ENCODE assay signal across 21 mouse cellular contexts in genomic region chr12:88644281-88644680, GRCm38 (mm10).
DNase-seq lines count a peak whose midpoint lies in the region; ATAC-seq lines count a peak whose summit lies in the region.
"Had no signal": no experiment of that assay in that cellular context is flagged by ENCODE, and none has a peak within 500 bp of the region (broad histone marks: within the 10 kb centered on the region; RNA-seq: fewer than 3 reads in every experiment).

No protein-coding gene starts in this region.

- H3K27me3 ChIP-seq in embryonic facial prominence, embryonic 12.5 days: no peaks in the 10 kb centered on the region
- H3K27me3 ChIP-seq in embryonic facial prominence, embryonic 10.5 days (replicated peaks; ENCODE audit: low read depth, poor library complexity, severe bottlenecking): no peaks in the 10 kb centered on the region
- H3K27me3 ChIP-seq: embryonic facial prominence, embryonic 13.5 days; embryonic facial prominence, embryonic 15.5 days; forebrain, embryonic 12.5 days had no signal

- no peak overlapping the region for H3K4me3 ChIP-seq in embryonic facial prominence, embryonic 12.5 days
- no peak overlapping the region for H3K4me3 ChIP-seq in embryonic facial prominence, embryonic 10.5 days
- H3K4me3 ChIP-seq: embryonic facial prominence, embryonic 13.5 days; embryonic facial prominence, embryonic 15.5 days; erythroblast, embryonic 14.5 days; forebrain, embryonic 10.5 days; forebrain, embryonic 12.5 days had no signal

- DNase-seq in cerebellum, postnatal 10 days: peak; percentile 13 to 15
- DNase-seq in cerebellum, adult 9-10 months: no peak
- no peak for DNase-seq in embryonic facial prominence, embryonic 10.5 days (ENCODE audit: low spot score)
- DNase-seq in retina, adult 2 months (ENCODE audit: low read depth, low spot score): peak; percentile 16
- DNase-seq in retina, embryonic 14.5 days (ENCODE audit: low spot score): peak; percentile 84
- no peak for DNase-seq in left cerebral cortex, adult 9 months (ENCODE audit: low spot score in 2 of 2)
- no peak for DNase-seq in urinary bladder, postnatal 4 days (ENCODE audit: low spot score in 2 of 2)
- DNase-seq: adrenal gland, adult 2 months; adrenal gland, postnatal 10 days; adrenal gland, postnatal 25 days; cerebellum, adult 11 months; cerebellum, postnatal 36 days; embryo, embryonic 11 days had no signal

- no peak overlapping the region for H3K9ac ChIP-seq in embryonic facial prominence, embryonic 12.5 days
- H3K9ac ChIP-seq: embryonic facial prominence, embryonic 13.5 days; embryonic facial prominence, embryonic 15.5 days; forebrain, embryonic 12.5 days had no signal

- 0 out of 2 replicates have a peak, but pooled peaks have one; percentile 41 for ATAC-seq in embryonic facial prominence, embryonic 12.5 days (ENCODE audit: insufficient number of reproducible peaks, insufficient read depth, low FRiP score, low TSS enrichment)
- ATAC-seq: forebrain, embryonic 14.5 days; forebrain, embryonic 16.5 days had no signal

- H3K4me2 ChIP-seq in embryonic facial prominence, embryonic 12.5 days (replicated peaks): no peak overlapping the region
- H3K4me2 ChIP-seq: embryonic facial prominence, embryonic 13.5 days; embryonic facial prominence, embryonic 15.5 days; forebrain, embryonic 12.5 days had no signal

- no peak overlapping the region for H3K27ac ChIP-seq in embryonic facial prominence, embryonic 12.5 days
- no peak overlapping the region for H3K27ac ChIP-seq in embryonic facial prominence, embryonic 10.5 days (replicated peaks)
- H3K27ac ChIP-seq: embryonic facial prominence, embryonic 13.5 days; embryonic facial prominence, embryonic 15.5 days; forebrain, embryonic 10.5 days; forebrain, embryonic 12.5 days had no signal

- H3K4me1 ChIP-seq in embryonic facial prominence, embryonic 12.5 days: no peaks in the 10 kb centered on the region
- no peaks in the 10 kb centered on the region for H3K4me1 ChIP-seq in embryonic facial prominence, embryonic 10.5 days
- H3K4me1 ChIP-seq: embryonic facial prominence, embryonic 13.5 days; embryonic facial prominence, embryonic 15.5 days; forebrain, embryonic 10.5 days; forebrain, embryonic 12.5 days had no signal

- H3K36me3 ChIP-seq in embryonic facial prominence, embryonic 12.5 days: no peaks in the 10 kb centered on the region
- H3K36me3 ChIP-seq in embryonic facial prominence, embryonic 10.5 days (replicated peaks): no peaks in the 10 kb centered on the region
- H3K36me3 ChIP-seq: embryonic facial prominence, embryonic 13.5 days; embryonic facial prominence, embryonic 15.5 days; forebrain, embryonic 10.5 days; forebrain, embryonic 12.5 days had no signal

- H3K9me3 ChIP-seq in embryonic facial prominence, embryonic 12.5 days: no peaks in the 10 kb centered on the region
- H3K9me3 ChIP-seq in embryonic facial prominence, embryonic 10.5 days: no peaks in the 10 kb centered on the region
- H3K9me3 ChIP-seq: embryonic facial prominence, embryonic 13.5 days; embryonic facial prominence, embryonic 15.5 days; forebrain, embryonic 10.5 days; forebrain, embryonic 12.5 days had no signal

Comparison
In these comparisons a context has a peak if more than half of its experiments do, and no peak if none do; other contexts are left out.
1. DNase-seq: peak in cerebellum, postnatal 10 days (2 of 2), retina, adult 2 months (single experiment) and retina, embryonic 14.5 days (single experiment); none in cerebellum, adult 9-10 months (single experiment), embryonic facial prominence, embryonic 10.5 days (single experiment), left cerebral cortex, adult 9 months (0 of 2) and urinary bladder, postnatal 4 days (0 of 2).